Mouse (Mus musculus) forebrain, embryonic 13.5 days (tissue): Measurements from ENCODE around the gene Trim11. TPM values are rescaled to one million over a fixed set of nuclear protein-coding genes. Genes with fewer than 3 reads are reported as not detected.

ENCODE experiments used
- ATAC-seq: fragments of 200-750 bp; cut with Nextera tagmentation; 2 replicates; pipeline ENCODE4 v1.8.0; 2017
- H3K27ac ChIP-seq: fragments of 300-500 bp; sonication (generic); 2 replicates; pipeline ENCODE4 v1.5.1; 2015; ENCODE audit warnings: inconsistent platforms, mild to moderate bottlenecking, moderate library complexity
- H3K27me3 ChIP-seq: fragments of 300-500 bp; sonication (generic); 2 replicates; pipeline ENCODE4 v1.6.1; 2015; ENCODE audit warnings: mild to moderate bottlenecking, inconsistent platforms
- H3K36me3 ChIP-seq: fragments of 300-500 bp; sonication (generic); 2 replicates; pipeline ENCODE4 v1.6.1; 2015; ENCODE audit warnings: mild to moderate bottlenecking, inconsistent platforms; ENCODE audit not compliant: poor library complexity, severe bottlenecking
- H3K4me1 ChIP-seq: fragments of 300-500 bp; sonication (generic); 2 replicates; pipeline ENCODE4 v1.6.1; 2015; ENCODE audit warnings: inconsistent platforms
- H3K4me2 ChIP-seq: fragments of 300-500 bp; sonication (generic); 2 replicates; pipeline ENCODE4 v1.6.1; 2015; ENCODE audit warnings: inconsistent platforms, mild to moderate bottlenecking, moderate library complexity
- H3K4me3 ChIP-seq: fragments of 300-500 bp; sonication (generic); 2 replicates; pipeline ENCODE4 v1.5.1; 2015; ENCODE audit warnings: mild to moderate bottlenecking, inconsistent platforms
- H3K9ac ChIP-seq: fragments of 300-500 bp; sonication (generic); 2 replicates; pipeline ENCODE4 v1.6.1; 2015; ENCODE audit warnings: mild to moderate bottlenecking, inconsistent platforms
- H3K9me3 ChIP-seq: fragments of 300-500 bp; sonication (generic); replicated peaks from 2 replicates; pipeline ENCODE4 v1.6.1; 2016; ENCODE audit warnings: inconsistent platforms
- whole genome bisulfite sequencing: fragments of 180-500 bp; shearing (Covaris S2); methylation state at CpG from one replicate; pipeline ENCODE4 v1.1.7; 2015; 5-methylcytosine and 5-hydroxymethylcytosine counted together
- polyA plus RNA-seq: library from polyadenylated mRNA; unstranded; fragments of >200 nt; fragmentation: Nextera tagmentation; extraction: Ambion mirVana; gene quantifications from 2 replicates; pipeline ENCODE4 v1.2.1, GENCODE M21; 2015

Trim11 gene
- polyA plus RNA-seq, 1 experiment from 2014 or later = 19.4 TPM

DNA sequence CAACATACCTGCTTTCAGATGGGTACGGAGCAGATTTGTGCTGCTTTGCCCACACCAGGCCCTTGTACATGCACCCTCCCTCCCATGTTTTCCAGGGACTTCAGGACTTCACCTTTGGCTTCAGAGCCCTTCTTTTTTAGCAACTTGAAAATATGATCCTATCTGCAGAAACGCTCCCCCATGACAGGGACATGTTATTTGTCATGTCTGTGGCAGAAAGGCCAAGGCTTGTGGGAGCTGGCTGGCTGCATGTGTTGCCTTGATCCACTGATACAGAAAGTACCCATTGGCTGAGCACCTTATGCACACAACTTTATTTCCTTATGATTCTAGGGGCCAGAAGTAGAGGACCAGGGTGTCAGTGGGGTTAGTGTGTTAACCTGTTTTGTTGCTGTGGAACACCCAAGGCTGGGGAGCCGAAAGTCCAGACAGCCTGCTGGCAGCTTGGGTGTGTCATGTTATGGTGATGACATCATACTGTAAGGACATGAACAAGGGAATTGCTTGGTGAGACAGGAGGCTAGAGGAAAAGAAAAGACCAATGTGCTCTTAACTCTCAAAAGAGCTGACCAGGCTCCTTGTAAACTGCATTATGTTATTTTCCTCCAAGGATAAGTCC, 7.5 kb downstream of the Trim11 start:
- Histone ChIP-seq H3K27me3 (no peaks in the 10 kb centered on the region), H3K9me3 (no peaks in the 10 kb centered on the region), H3K4me3 (no peak overlapping the region), H3K4me1 (peaks cover 13% of the 10 kb centered on the region), H3K36me3 (peaks cover 83% of the 10 kb centered on the region), H3K27ac (no peak overlapping the region), H3K4me2 (no peak overlapping the region), H3K9ac (no peak overlapping the region)
- ATAC-seq = no peak
- 94% methylated on average over 3 of the region's 3 CpGs for WGBS

DNA sequence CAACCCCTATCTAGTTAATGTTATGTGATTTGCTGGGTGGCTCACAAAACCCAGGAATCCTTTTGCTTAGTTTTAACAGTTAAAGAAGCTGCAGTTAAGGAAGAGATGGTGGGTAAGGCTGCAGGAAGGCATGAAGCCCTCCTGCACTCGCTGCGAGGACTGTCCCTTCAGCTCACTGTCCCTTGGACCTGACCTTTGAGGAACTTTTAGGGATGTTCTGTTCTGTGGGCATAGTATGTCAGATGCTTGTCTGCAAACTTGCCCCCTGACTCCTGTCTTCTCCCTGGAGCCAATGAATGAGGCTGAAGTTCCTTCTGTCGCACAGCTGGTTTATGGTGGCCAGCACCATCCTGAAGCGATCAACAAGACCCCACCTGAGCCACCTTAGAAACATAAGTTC, 11.3 kb downstream of the Trim11 start:
- no peaks in the 10 kb centered on the region for H3K9me3 ChIP-seq
- peaks cover 11% of the 10 kb centered on the region for H3K27me3 ChIP-seq
- H3K4me3 ChIP-seq = no peak overlapping the region
- peaks cover 73% of the 10 kb centered on the region for H3K36me3 ChIP-seq
- no peak overlapping the region for H3K27ac ChIP-seq
- WGBS = 95% methylated on average over 4 of the region's 4 CpGs
- H3K9ac ChIP-seq = no peak overlapping the region
- ATAC-seq = no peak
- H3K4me1 ChIP-seq = no peaks in the 10 kb centered on the region; the same call in 1 of the 2 replicates
- no peak overlapping the region for H3K4me2 ChIP-seq

DNA sequence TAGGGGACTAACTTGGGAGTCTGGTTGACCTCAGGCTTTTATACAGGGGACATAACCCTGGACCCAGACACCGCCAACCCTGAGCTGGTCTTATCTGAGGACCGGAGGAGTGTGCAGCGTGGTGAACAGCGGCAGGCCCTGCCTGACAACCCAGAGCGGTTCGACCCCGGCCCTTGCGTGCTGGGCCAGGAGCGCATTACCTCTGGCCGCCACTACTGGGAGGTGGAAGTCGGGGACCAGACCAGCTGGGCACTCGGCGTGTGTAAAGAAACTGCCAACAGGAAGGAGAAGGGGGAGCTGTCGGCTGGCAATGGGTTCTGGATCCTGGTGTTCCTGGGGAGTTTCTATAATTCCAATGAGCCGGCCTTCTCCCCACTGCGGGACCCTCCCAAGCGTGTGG, 12.2 kb downstream of the Trim11 start:
- H3K4me3 ChIP-seq = no peak overlapping the region
- H3K9me3 ChIP-seq = no peaks in the 10 kb centered on the region
- peaks cover 63% of the 10 kb centered on the region for H3K36me3 ChIP-seq
- H3K4me2 ChIP-seq = no peak overlapping the region
- H3K27me3 ChIP-seq = peaks cover 17% of the 10 kb centered on the region
- H3K9ac ChIP-seq = no peak overlapping the region
- ATAC-seq = no peak
- 89% methylated on average over 17 of the region's 17 CpGs for WGBS
- H3K27ac ChIP-seq = no peak overlapping the region
- no peaks in the 10 kb centered on the region; the same call in 1 of the 2 replicates for H3K4me1 ChIP-seq

DNA sequence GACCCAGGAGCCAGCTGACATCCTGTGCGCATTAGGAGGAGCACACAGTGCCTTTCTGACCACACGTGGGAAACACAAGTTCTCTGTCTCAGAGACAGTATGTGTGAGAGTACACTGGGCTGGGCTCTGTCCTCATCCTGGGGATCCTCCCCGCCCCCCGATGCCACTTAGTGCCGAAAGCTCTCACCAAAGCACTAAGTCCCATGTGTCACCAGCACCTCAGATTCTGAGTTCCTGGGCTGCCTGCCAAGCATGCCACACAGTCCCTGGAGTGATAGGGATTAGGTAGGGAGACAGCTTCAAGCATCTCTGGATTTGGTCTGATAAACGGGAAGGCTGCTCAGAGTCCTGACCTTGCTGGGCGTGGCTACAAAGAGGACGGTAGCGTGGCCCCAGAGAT, 12.9 kb downstream of the Trim11 start:
- Histone ChIP-seq H3K27me3 (peaks cover 24% of the 10 kb centered on the region), H3K4me2 (no peak overlapping the region), H3K9me3 (no peaks in the 10 kb centered on the region), H3K36me3 (peaks cover 57% of the 10 kb centered on the region), H3K4me3 (no peak overlapping the region), H3K4me1 (no peaks in the 10 kb centered on the region; the same call in 1 of the 2 replicates), H3K9ac (no peak overlapping the region), H3K27ac (no peak overlapping the region)
- no peak for ATAC-seq
- 83% methylated on average over 9 of the region's 9 CpGs for WGBS

DNA sequence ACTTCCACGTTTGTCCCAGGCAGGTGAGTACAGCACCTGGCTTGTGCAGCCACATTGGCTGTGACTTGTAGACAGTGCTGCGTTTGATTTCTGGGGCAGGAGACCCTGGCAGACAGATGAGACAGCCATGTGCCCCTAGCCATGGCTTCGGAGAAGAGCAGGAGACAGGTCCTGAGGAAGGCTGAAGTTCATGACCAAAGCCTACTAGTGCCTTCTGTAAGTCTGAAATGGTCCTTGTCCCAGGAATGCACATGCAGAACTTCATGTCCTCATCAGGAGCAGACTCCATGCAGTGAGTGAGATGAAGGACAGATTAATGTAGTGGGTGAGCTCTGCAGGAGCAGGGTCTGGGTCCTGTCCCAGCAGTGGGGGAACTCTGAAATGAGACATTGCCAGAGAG, 14.0 kb downstream of the Trim11 start:
- ATAC-seq = no peak
- Histone ChIP-seq H3K9me3 (no peaks in the 10 kb centered on the region), H3K27ac (no peak overlapping the region), H3K9ac (no peak overlapping the region), H3K4me3 (no peak overlapping the region), H3K36me3 (peaks cover 46% of the 10 kb centered on the region), H3K4me1 (no peaks in the 10 kb centered on the region; the same call in 1 of the 2 replicates), H3K27me3 (peaks cover 27% of the 10 kb centered on the region), H3K4me2 (no peak overlapping the region)
- 81% methylated on average over 3 of the region's 3 CpGs for WGBS

DNA sequence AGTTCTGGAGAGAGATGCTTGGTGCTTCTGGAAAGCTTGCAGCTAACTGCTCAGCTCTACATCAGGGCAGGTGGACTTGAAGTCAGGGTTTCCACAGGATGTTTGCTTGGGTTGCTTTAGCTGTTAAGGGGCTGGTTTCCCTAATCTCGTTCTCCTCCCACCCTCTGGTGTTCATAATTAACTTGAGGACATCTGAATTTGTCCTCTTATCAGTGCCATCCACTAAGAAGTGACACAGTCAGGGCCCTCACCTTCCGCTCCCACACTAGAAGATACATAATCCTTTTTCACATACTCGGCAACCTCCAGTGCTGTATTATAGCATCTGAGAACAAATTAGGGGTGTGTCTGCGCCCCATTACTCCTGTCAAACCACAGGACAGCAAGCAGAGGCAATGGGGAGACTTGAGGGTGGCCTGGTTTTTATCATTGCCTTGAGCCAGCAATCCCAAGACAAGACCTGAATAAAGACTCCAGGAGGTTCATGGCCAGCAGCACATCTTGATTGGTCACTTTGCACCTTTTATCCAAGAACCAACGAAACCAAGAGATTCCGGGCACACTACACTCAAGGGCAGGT, 15.3 kb downstream of the Trim11 start:
- no peak overlapping the region for H3K9ac ChIP-seq
- H3K4me1 ChIP-seq = no peaks in the 10 kb centered on the region; the same call in 1 of the 2 replicates
- no peak overlapping the region for H3K4me2 ChIP-seq
- ATAC-seq = no peak
- peaks cover 33% of the 10 kb centered on the region for H3K36me3 ChIP-seq
- no peak overlapping the region for H3K27ac ChIP-seq
- 82% methylated on average over 6 of the region's 6 CpGs for WGBS
- no peak overlapping the region for H3K4me3 ChIP-seq
- peaks cover 27% of the 10 kb centered on the region for H3K27me3 ChIP-seq
- H3K9me3 ChIP-seq = no peaks in the 10 kb centered on the region

DNA sequence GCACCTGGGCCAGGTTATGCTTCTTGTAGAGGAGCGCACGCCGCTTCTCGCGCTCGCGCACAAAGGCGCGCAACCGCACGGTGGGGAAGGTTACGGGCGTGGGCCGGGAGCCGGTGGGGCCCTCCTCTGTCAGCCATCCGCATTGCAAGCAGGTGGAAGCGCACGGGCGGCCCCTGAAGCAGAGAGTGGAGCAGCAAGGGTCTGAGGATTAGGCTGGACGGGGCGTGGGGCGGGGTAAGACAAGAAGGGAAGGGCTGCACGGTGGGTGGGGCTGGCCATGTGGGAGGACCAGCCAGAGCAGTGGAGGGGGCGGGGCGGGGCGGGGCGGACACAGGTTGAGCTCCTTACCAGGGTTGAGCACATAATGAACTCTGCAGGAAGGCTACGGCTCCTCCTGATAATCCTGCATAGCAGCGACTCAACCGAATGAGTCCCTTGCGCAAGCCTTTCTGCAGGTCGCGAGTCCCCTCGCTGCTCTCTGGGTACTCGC, 16.5 kb downstream of the Trim11 start:
- H3K36me3 ChIP-seq = peaks cover 21% of the 10 kb centered on the region
- no peak overlapping the region for H3K27ac ChIP-seq
- peak overlapping the region; percentile 65 for H3K4me2 ChIP-seq
- H3K9ac ChIP-seq = peak overlapping the region; percentile 64
- ATAC-seq = peak; percentile 69
- no peaks in the 10 kb centered on the region; the same call in 1 of the 2 replicates for H3K4me1 ChIP-seq
- H3K9me3 ChIP-seq = no peaks in the 10 kb centered on the region
- under 1% methylated on average over 34 of the region's 35 CpGs for WGBS
- H3K27me3 ChIP-seq = peaks cover 27% of the 10 kb centered on the region
- peak overlapping the region; percentile 42 for H3K4me3 ChIP-seq

DNA sequence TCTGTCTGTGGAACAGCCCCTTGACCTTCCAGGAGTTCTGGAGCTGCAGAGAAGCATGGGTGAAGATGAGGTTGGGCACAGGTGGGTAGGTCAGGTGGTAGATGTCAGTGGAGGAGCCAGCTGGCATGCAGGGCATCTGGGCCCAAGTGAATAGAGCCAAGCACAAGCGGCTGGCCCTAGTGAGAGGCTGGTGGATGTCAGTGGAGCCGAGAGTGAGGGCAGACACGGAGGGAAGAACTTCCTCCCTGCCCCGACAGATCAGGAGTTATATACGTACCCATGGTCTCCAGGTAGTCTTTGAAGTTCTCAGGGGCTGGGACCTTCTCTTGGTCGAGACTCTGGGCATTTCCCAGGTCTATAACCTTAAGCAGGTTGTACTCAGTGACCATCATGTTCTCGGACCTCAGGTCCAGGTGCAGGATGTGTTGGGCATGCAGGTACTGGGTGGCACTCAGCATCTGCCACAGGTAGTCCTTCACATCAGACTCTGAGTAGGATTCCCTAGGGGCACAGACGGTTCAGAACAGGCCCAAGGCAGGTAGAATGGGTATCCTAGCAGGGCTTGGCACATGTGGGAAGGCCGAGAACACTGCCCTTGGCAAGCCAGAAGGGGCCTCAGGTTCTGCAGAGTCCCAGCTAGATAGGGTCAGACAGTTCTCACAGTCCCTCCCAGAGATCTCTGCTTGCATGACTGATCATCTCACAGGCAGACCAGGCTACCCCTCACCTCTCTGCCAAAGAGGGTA, 17.3 kb downstream of the Trim11 start:
- Histone ChIP-seq H3K36me3 (peaks cover 13% of the 10 kb centered on the region), H3K9me3 (no peaks in the 10 kb centered on the region), H3K4me3 (no peak overlapping the region), H3K4me1 (no peaks in the 10 kb centered on the region; the same call in 1 of the 2 replicates), H3K27ac (no peak overlapping the region), H3K4me2 (peak overlapping the region; percentile 65), H3K27me3 (peaks cover 27% of the 10 kb centered on the region), H3K9ac (no peak overlapping the region)
- no peak for ATAC-seq
- 78% methylated on average over 9 of the region's 9 CpGs for WGBS

DNA sequence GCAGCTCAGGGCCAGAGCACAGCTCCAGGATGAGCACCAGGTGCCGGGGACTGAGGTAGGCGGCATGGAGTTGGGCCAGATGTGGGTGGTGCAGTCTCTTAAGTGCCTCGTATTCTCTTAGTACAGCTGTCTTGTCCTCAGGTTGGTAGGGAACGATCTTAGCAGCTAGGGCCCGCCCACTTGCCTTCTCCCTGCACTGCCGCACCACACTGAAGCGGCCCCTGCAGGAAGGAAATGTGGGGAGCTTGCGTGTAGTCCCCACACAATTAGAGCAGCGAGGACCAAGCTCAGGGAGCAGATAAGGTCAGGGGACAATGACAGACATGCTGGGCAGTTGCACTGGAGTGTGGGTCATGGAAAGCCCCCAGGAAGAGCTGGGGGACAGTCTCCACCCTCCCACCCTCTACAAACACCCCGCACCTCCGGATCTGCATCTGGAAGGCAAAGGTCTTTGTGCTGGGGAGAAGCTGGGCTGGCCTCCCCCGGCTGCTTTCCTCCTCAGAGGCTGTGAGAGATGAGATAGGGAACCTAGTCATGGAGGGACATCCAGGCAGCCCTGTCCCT, 18.0 kb downstream of the Trim11 start:
- WGBS = 59% methylated on average over 12 of the region's 12 CpGs
- Histone ChIP-seq H3K9ac (no peak overlapping the region), H3K27me3 (peaks cover 27% of the 10 kb centered on the region), H3K4me3 (no peak overlapping the region), H3K4me1 (no peaks in the 10 kb centered on the region; the same call in 1 of the 2 replicates), H3K4me2 (no peak overlapping the region), H3K36me3 (peaks cover 6% of the 10 kb centered on the region), H3K9me3 (no peaks in the 10 kb centered on the region), H3K27ac (no peak overlapping the region)
- ATAC-seq = no peak

DNA sequence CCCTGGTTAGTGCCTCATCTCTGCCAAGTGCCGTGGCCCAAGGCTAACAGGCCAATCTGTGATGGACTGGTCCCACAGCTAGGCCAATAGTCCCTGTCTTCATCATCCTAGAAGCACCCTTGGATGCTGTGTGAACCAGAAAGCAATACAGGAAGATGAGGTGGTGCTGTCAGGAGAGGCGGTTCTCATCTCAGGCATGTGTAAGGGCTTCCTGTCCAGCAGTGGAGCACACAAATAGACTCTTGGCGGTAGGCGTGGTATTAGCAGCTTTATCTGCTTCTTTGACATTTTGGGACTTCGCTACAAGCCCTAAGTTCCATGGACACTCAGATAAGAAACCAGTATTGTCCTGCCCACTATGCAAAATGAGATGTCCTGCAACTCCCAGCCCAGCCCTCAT, 19.6 kb downstream of the Trim11 start:
- 82% methylated on average over 5 of the region's 5 CpGs for WGBS
- no peak overlapping the region for H3K27ac ChIP-seq
- no peak overlapping the region for H3K4me3 ChIP-seq
- no peaks in the 10 kb centered on the region for H3K36me3 ChIP-seq
- ATAC-seq = no peak
- no peak overlapping the region for H3K9ac ChIP-seq
- no peaks in the 10 kb centered on the region; the same call in 1 of the 2 replicates for H3K4me1 ChIP-seq
- no peak overlapping the region for H3K4me2 ChIP-seq
- no peaks in the 10 kb centered on the region for H3K9me3 ChIP-seq
- H3K27me3 ChIP-seq = peaks cover 27% of the 10 kb centered on the region

DNA sequence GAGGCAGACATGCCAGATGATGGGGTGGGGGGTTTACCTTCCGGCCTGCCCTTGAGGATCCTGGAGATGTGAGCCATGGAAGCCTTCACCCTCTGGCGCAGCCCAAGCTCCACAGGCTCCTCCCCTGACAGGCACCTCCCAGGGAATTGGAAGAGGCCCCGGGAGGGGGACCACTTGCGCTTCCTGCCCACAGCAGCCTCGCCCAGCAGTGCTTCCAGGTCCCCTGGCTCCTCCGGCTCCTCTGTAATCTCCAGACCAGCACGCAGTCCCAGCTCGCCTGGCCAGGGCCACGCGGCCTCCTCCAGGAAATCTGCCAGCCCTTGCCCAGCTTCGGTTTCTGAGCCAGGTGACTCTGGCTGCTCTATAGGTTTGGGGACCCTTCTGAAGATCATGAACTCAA, 21.3 kb downstream of the Trim11 start:
- H3K27ac ChIP-seq = no peak overlapping the region
- no peak for ATAC-seq
- 65% methylated on average over 11 of the region's 11 CpGs for WGBS
- H3K4me1 ChIP-seq = no peaks in the 10 kb centered on the region; the same call in 1 of the 2 replicates
- H3K36me3 ChIP-seq = no peaks in the 10 kb centered on the region
- no peak overlapping the region for H3K4me2 ChIP-seq
- H3K9me3 ChIP-seq = no peaks in the 10 kb centered on the region
- peaks cover 17% of the 10 kb centered on the region for H3K27me3 ChIP-seq
- no peak overlapping the region for H3K4me3 ChIP-seq
- H3K9ac ChIP-seq = no peak overlapping the region

DNA sequence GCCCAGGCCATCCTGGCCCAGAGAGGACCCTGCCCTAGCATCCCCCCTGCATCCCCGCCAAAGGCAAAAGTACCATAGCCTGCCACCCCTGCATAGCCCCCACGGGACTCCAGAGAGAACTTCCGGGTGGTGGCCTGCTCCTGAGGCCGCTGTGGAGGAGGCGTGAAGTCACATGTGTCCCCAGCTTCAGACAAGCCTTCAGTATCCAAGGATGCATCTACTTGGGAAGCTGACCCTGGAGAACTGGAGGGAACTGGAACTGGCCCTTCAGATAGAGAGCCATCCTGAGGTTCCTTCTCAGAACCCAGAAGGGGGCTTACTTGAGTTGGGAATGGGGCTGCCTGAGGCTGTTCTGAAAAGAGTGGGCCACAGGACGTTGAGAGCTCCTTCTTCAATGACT, 21.9 kb downstream of the Trim11 start:
- 81% methylated on average over 6 of the region's 6 CpGs for WGBS
- Histone ChIP-seq H3K4me1 (no peaks in the 10 kb centered on the region), H3K4me3 (no peak overlapping the region), H3K4me2 (no peak overlapping the region), H3K27me3 (peaks cover 13% of the 10 kb centered on the region), H3K9me3 (no peaks in the 10 kb centered on the region), H3K9ac (no peak overlapping the region), H3K36me3 (no peaks in the 10 kb centered on the region), H3K27ac (no peak overlapping the region)
- no peak for ATAC-seq
